Mouse (Mus musculus) embryonic facial prominence, embryonic 15.5 days (tissue): ENCODE measurements around the gene Zscan2. TPM values are rescaled to one million over a fixed set of nuclear protein-coding genes. Genes with fewer than 3 reads are reported as not detected.
A peak's percentile ranks its signal among the peaks of the same experiment; 100 is the strongest.

Experiments
- ATAC-seq: fragments of 200-750 bp; cut with Nextera tagmentation; 2 replicates; pipeline ENCODE4 v1.8.0; 2017; ENCODE audit warnings: low read depth, moderate TSS enrichment; ENCODE audit not compliant: insufficient number of reproducible peaks, low FRiP score, low TSS enrichment
- H3K27ac ChIP-seq: fragments of 300-500 bp; sonication (generic); replicated peaks from 2 replicates; pipeline ENCODE4 v1.5.1; 2015; ENCODE audit warnings: mild to moderate bottlenecking, inconsistent platforms
- H3K27me3 ChIP-seq: fragments of 300-500 bp; sonication (generic); 2 replicates; pipeline ENCODE4 v1.6.1; 2015; ENCODE audit warnings: inconsistent platforms
- H3K36me3 ChIP-seq: fragments of 300-500 bp; sonication (generic); 2 replicates; pipeline ENCODE4 v1.6.1; 2015; ENCODE audit warnings: mild to moderate bottlenecking, inconsistent platforms
- H3K4me1 ChIP-seq: fragments of 300-500 bp; sonication (generic); 2 replicates; pipeline ENCODE4 v1.6.1; 2015; ENCODE audit warnings: inconsistent platforms
- H3K4me2 ChIP-seq: fragments of 300-500 bp; sonication (generic); replicated peaks from 2 replicates; pipeline ENCODE4 v1.6.1; 2015; ENCODE audit warnings: mild to moderate bottlenecking, inconsistent platforms
- H3K4me3 ChIP-seq: fragments of 300-500 bp; sonication (generic); replicated peaks from 2 replicates; pipeline ENCODE4 v1.5.1; 2015; ENCODE audit warnings: mild to moderate bottlenecking, inconsistent platforms
- H3K9ac ChIP-seq: fragments of 300-500 bp; sonication (generic); 2 replicates; pipeline ENCODE4 v1.6.1; 2015; ENCODE audit warnings: inconsistent platforms
- H3K9me3 ChIP-seq: fragments of 300-500 bp; sonication (generic); replicated peaks from 2 replicates; pipeline ENCODE4 v1.6.1; 2016; ENCODE audit warnings: inconsistent platforms
- WGBS: fragments of 180-500 bp; shearing (Covaris S2); methylation state at CpG from one replicate; pipeline ENCODE4 v1.1.7; 2015; 5-methylcytosine and 5-hydroxymethylcytosine counted together
- polyA plus RNA-seq: library from polyadenylated mRNA; unstranded; fragments of >200 nt; fragmentation: Nextera tagmentation; extraction: Ambion mirVana; gene quantifications from 2 replicates; pipeline ENCODE4 v1.2.1, GENCODE M21; 2015

Gene Zscan2
- polyA plus RNA-seq, 1 experiment from 2014 or later = 1.9 TPM

- peak overlapping the region; percentile 28 for H3K4me3 ChIP-seq
- ATAC-seq = peak; percentile 88
- H3K27me3 ChIP-seq = no peaks in the 10 kb centered on the region
- no peaks in the 10 kb centered on the region for H3K9me3 ChIP-seq
- H3K4me2 ChIP-seq = peak overlapping the region; percentile 48
- no peak overlapping the region for H3K27ac ChIP-seq
- peaks cover 3% of the 10 kb centered on the region; the same call in 1 of the 2 replicates for H3K36me3 ChIP-seq
- no peak overlapping the region for H3K9ac ChIP-seq
- 20% methylated on average over 14 of the region's 14 CpGs for WGBS
- H3K4me1 ChIP-seq = 0 out of 2 replicates have a peak, but pooled peaks cover 8% of the 10 kb centered on the region
These were observed 22.2 kb downstream of the Zscan2 start for GRCm38 (mm10) chr7:80882830-80883505.

GRCm38 (mm10) chr7:80885666-80886065 is 24.9 kb downstream of the Zscan2 start:
- H3K4me2 ChIP-seq = no peak overlapping the region
- no peak overlapping the region for H3K27ac ChIP-seq
- H3K9me3 ChIP-seq = no peaks in the 10 kb centered on the region
- H3K27me3 ChIP-seq = no peaks in the 10 kb centered on the region
- H3K4me3 ChIP-seq = no peak overlapping the region
- no peak for ATAC-seq
- peaks cover 22% of the 10 kb centered on the region for H3K4me1 ChIP-seq
- H3K36me3 ChIP-seq = 0 out of 2 replicates have a peak, but pooled peaks cover under 1% of the 10 kb centered on the region
- WGBS = 13% methylated on average over 1 of the region's 1 CpGs
- no peak overlapping the region for H3K9ac ChIP-seq

GRCm38 (mm10) chr7:80888595-80888994 is 27.9 kb downstream of the Zscan2 start:
- Histone ChIP-seq H3K4me3 (no peak overlapping the region), H3K27ac (peak overlapping the region; percentile 86), H3K9ac (no peak overlapping the region), H3K27me3 (no peaks in the 10 kb centered on the region), H3K9me3 (no peaks in the 10 kb centered on the region), H3K36me3 (peaks cover 28% of the 10 kb centered on the region), H3K4me1 (peaks cover 15% of the 10 kb centered on the region), H3K4me2 (no peak overlapping the region)
- WGBS = 80% methylated on average over 7 of the region's 7 CpGs
- ATAC-seq = 0 out of 2 replicates have a peak, but pooled peaks have one; percentile 5

- 30% methylated on average over 9 of the region's 9 CpGs for WGBS
- ATAC-seq = peak; percentile 89
- Histone ChIP-seq H3K9me3 (no peaks in the 10 kb centered on the region), H3K27me3 (no peaks in the 10 kb centered on the region), H3K9ac (no peak overlapping the region), H3K4me2 (peak overlapping the region; percentile 12; the same call in 1 of the 2 replicates), H3K36me3 (peaks cover 32% of the 10 kb centered on the region), H3K27ac (peak overlapping the region; percentile 86), H3K4me1 (peaks cover 15% of the 10 kb centered on the region), H3K4me3 (no peak overlapping the region)
These were observed 28.3 kb downstream of the Zscan2 start for GRCm38 (mm10) chr7:80889021-80889511.

GRCm38 (mm10) chr7:80889841-80890241 is 29.1 kb downstream of the Zscan2 start:
- Histone ChIP-seq H3K9me3 (no peaks in the 10 kb centered on the region), H3K36me3 (peaks cover 39% of the 10 kb centered on the region), H3K9ac (no peak overlapping the region), H3K27me3 (no peaks in the 10 kb centered on the region), H3K4me3 (no peak overlapping the region), H3K27ac (peak overlapping the region; percentile 86), H3K4me1 (peaks cover 15% of the 10 kb centered on the region), H3K4me2 (no peak overlapping the region)
- ATAC-seq = no peak
- 67% methylated on average over 13 of the region's 13 CpGs for WGBS

- ATAC-seq = no peak
- Histone ChIP-seq H3K27ac (no peak overlapping the region), H3K9me3 (no peaks in the 10 kb centered on the region), H3K4me3 (no peak overlapping the region), H3K36me3 (peaks cover 70% of the 10 kb centered on the region), H3K4me2 (no peak overlapping the region), H3K9ac (no peak overlapping the region), H3K27me3 (no peaks in the 10 kb centered on the region), H3K4me1 (peaks cover 15% of the 10 kb centered on the region)
- 93% methylated on average over 15 of the region's 15 CpGs for WGBS
These were observed 32.5 kb downstream of the Zscan2 start for GRCm38 (mm10) chr7:80893086-80893752.

GRCm38 (mm10) chr7:80893753-80894129 is 33.0 kb downstream of the Zscan2 start:
- Histone ChIP-seq H3K36me3 (peaks cover 73% of the 10 kb centered on the region), H3K4me3 (no peak overlapping the region), H3K9me3 (no peaks in the 10 kb centered on the region), H3K9ac (no peak overlapping the region), H3K27ac (no peak overlapping the region), H3K4me2 (no peak overlapping the region), H3K4me1 (peaks cover 12% of the 10 kb centered on the region), H3K27me3 (no peaks in the 10 kb centered on the region)
- WGBS = 78% methylated on average over 6 of the region's 6 CpGs
- ATAC-seq = no peak

- Histone ChIP-seq H3K9me3 (no peaks in the 10 kb centered on the region), H3K27me3 (no peaks in the 10 kb centered on the region), H3K4me1 (peaks cover 8% of the 10 kb centered on the region), H3K9ac (no peak overlapping the region), H3K4me3 (no peak overlapping the region), H3K4me2 (no peak overlapping the region), H3K36me3 (peaks cover 73% of the 10 kb centered on the region), H3K27ac (no peak overlapping the region)
- no peak for ATAC-seq
- WGBS = 76% methylated on average over 7 of the region's 7 CpGs
These were observed 33.5 kb downstream of the Zscan2 start for GRCm38 (mm10) chr7:80894196-80894595.

- 0 out of 2 replicates have a peak, but pooled peaks have one; percentile 17 for ATAC-seq
- Histone ChIP-seq H3K9me3 (no peaks in the 10 kb centered on the region), H3K4me1 (peaks cover 3% of the 10 kb centered on the region; the same call in 1 of the 2 replicates), H3K4me2 (no peak overlapping the region), H3K27ac (no peak overlapping the region), H3K4me3 (no peak overlapping the region), H3K27me3 (no peaks in the 10 kb centered on the region), H3K36me3 (peaks cover 73% of the 10 kb centered on the region), H3K9ac (no peak overlapping the region)
- WGBS = 92% methylated on average over 14 of the region's 14 CpGs
These were observed 34.2 kb downstream of the Zscan2 start for GRCm38 (mm10) chr7:80894815-80895519.

GRCm38 (mm10) chr7:80897134-80897533 is 36.4 kb downstream of the Zscan2 start:
- Histone ChIP-seq H3K9ac (no peak overlapping the region), H3K27me3 (no peaks in the 10 kb centered on the region), H3K4me1 (peaks cover 19% of the 10 kb centered on the region), H3K4me2 (no peak overlapping the region), H3K4me3 (no peak overlapping the region), H3K36me3 (peaks cover 59% of the 10 kb centered on the region), H3K27ac (no peak overlapping the region), H3K9me3 (no peaks in the 10 kb centered on the region)
- no peak for ATAC-seq
- WGBS = 88% methylated on average over 7 of the region's 7 CpGs

- H3K4me2 ChIP-seq = no peak overlapping the region
- no peaks in the 10 kb centered on the region for H3K27me3 ChIP-seq
- H3K4me3 ChIP-seq = no peak overlapping the region
- 89% methylated on average over 4 of the region's 4 CpGs for WGBS
- H3K9ac ChIP-seq = no peak overlapping the region
- H3K36me3 ChIP-seq = peaks cover 53% of the 10 kb centered on the region
- no peaks in the 10 kb centered on the region for H3K9me3 ChIP-seq
- no peak for ATAC-seq
- H3K27ac ChIP-seq = no peak overlapping the region
- peaks cover 19% of the 10 kb centered on the region for H3K4me1 ChIP-seq
These were observed 37.0 kb downstream of the Zscan2 start for GRCm38 (mm10) chr7:80897721-80898120.
